Mouse (Mus musculus) CH12.LX (cell line): ENCODE data around the gene Trib3. TPM values are rescaled to one million over a fixed set of nuclear protein-coding genes. Genes with fewer than 3 reads are reported as not detected.

ENCODE experiments used
- DNase-seq: peaks from one replicate; pipeline ENCODE4 v3.0.0-alpha.2; 2013; ENCODE audit errors: extremely low read depth
- H3K27ac ChIP-seq: 2 replicates; pipeline ENCODE4 v1.5.1; 2012; ENCODE audit warnings: low read depth, mild to moderate bottlenecking, control low read depth, moderate library complexity; ENCODE audit not compliant: insufficient read depth
- H3K27me3 ChIP-seq: replicated peaks from 2 replicates; pipeline ENCODE3; 2012; ENCODE audit warnings: inconsistent platforms
- H3K36me3 ChIP-seq, 2 experiments: replicated peaks in 1 of 2; 2 replicates each; pipeline versions ENCODE3 to v1.6.1; 2012; ENCODE audit warnings: inconsistent platforms in 1 of 2, low read length in 1 of 2, mild to moderate bottlenecking in 1 of 2, mixed read lengths in 1 of 2, moderate library complexity in 1 of 2; ENCODE audit not compliant: control insufficient read depth in 1 of 2, insufficient read depth in 1 of 2
- H3K4me1 ChIP-seq, 2 experiments: 2 replicates each; pipeline ENCODE4 v1.6.1; 2012; ENCODE audit warnings: inconsistent platforms in 1 of 2, moderate library complexity in 1 of 2; ENCODE audit not compliant: insufficient read depth in 2 of 2, control insufficient read depth in 1 of 2
- H3K4me2 ChIP-seq: 2 replicates; pipeline ENCODE4 v1.6.1; 2012; ENCODE audit warnings: low read depth, mild to moderate bottlenecking, control low read depth; ENCODE audit not compliant: poor library complexity, insufficient read depth, severe bottlenecking
- H3K4me3 ChIP-seq, 3 experiments: fragments of 150-350 bp in 1 of 3; sonication (generic) in 1 of 3; replicated peaks in 1 of 3; 2 replicates each; pipeline versions ENCODE3 to v1.5.1; 2011 to 2012; ENCODE audit warnings: low read depth in 2 of 3, low read length in 2 of 3, mild to moderate bottlenecking in 2 of 3, moderate library complexity in 2 of 3, control low read depth in 1 of 3, improper control_type of control experiment in 1 of 3, inconsistent platforms in 1 of 3, mixed read lengths in 1 of 3; ENCODE audit not compliant: poor library complexity in 1 of 3
- H3K79me2 ChIP-seq: replicated peaks from 2 replicates; pipeline ENCODE4 v1.6.1; 2012; ENCODE audit warnings: mild to moderate bottlenecking, moderate library complexity; ENCODE audit not compliant: control insufficient read depth, poor library complexity, insufficient read depth, severe bottlenecking; ENCODE audit errors: extremely low read depth
- H3K9ac ChIP-seq: 2 replicates; pipeline ENCODE4 v1.6.1; 2012; ENCODE audit warnings: low read depth, mild to moderate bottlenecking, control low read depth, moderate library complexity; ENCODE audit not compliant: insufficient read depth
- H3K9me3 ChIP-seq: replicated peaks from 2 replicates; pipeline ENCODE3; 2012; ENCODE audit warnings: low read length, inconsistent platforms, mixed read lengths
- CHD1 ChIP-seq: IDR thresholded peaks from 2 replicates; pipeline ENCODE4 v1.6.1; 2012; ENCODE audit warnings: low read depth, low read length, improper control_type of control experiment, inconsistent platforms
- ELF1 ChIP-seq: IDR thresholded peaks from 2 replicates; pipeline ENCODE4 v1.6.1; 2014; ENCODE audit warnings: low read depth, mild to moderate bottlenecking, inconsistent platforms, low read length, improper control_type of control experiment
- GABPA ChIP-seq: IDR thresholded peaks from 2 replicates; pipeline ENCODE4 v1.6.1; 2012; ENCODE audit warnings: low read depth, low read length, improper control_type of control experiment, inconsistent platforms; ENCODE audit not compliant: insufficient replicate concordance
- HCFC1 ChIP-seq: IDR thresholded peaks from 2 replicates; pipeline ENCODE4 v1.6.1; 2012; ENCODE audit warnings: low read depth, mild to moderate bottlenecking, inconsistent platforms, low read length, improper control_type of control experiment
- IRF4 ChIP-seq: IDR thresholded peaks from 2 replicates; pipeline ENCODE4 v1.6.1; 2014; ENCODE audit warnings: low read depth, mild to moderate bottlenecking, inconsistent platforms, low read length, improper control_type of control experiment
- JUN ChIP-seq: IDR thresholded peaks from 2 replicates; pipeline ENCODE4 v1.6.1; 2011; ENCODE audit warnings: low read depth, mild to moderate bottlenecking, low read length, improper control_type of control experiment, moderate library complexity; ENCODE audit not compliant: insufficient read depth
- JUND ChIP-seq: conservative IDR thresholded peaks from 2 replicates; pipeline ENCODE4 v1.6.1; 2011; ENCODE audit warnings: low read depth, low read length, improper control_type of control experiment
- KAT2A ChIP-seq: IDR thresholded peaks from 2 replicates; pipeline ENCODE4 v1.6.1; 2012; ENCODE audit warnings: low read length, improper control_type of control experiment, inconsistent platforms; ENCODE audit not compliant: insufficient replicate concordance
- MAFK ChIP-seq: IDR thresholded peaks from 2 replicates; pipeline ENCODE4 v1.6.1; 2011; ENCODE audit warnings: low read length, improper control_type of control experiment; ENCODE audit not compliant: insufficient replicate concordance
- MAZ ChIP-seq: IDR thresholded peaks from 2 replicates; pipeline ENCODE4 v1.6.1; 2012; ENCODE audit warnings: low read depth, mild to moderate bottlenecking, inconsistent platforms, low read length, improper control_type of control experiment, moderate library complexity
- MXI1 ChIP-seq: IDR thresholded peaks from 2 replicates; pipeline ENCODE4 v1.6.1; 2011; ENCODE audit warnings: mild to moderate bottlenecking, low read depth, low read length, improper control_type of control experiment
- NELFE ChIP-seq: IDR thresholded peaks from 2 replicates; pipeline ENCODE4 v1.6.1; 2011; ENCODE audit warnings: low read depth, low read length, improper control_type of control experiment
- PAX5 ChIP-seq: IDR thresholded peaks from 2 replicates; pipeline ENCODE4 v1.6.1; 2012; ENCODE audit warnings: low read length, inconsistent platforms, mixed read lengths
- POLR2A ChIP-seq: IDR thresholded peaks from 2 replicates; pipeline ENCODE4 v1.6.1; 2011; ENCODE audit warnings: low read depth, mild to moderate bottlenecking, improper control_type of control experiment, low read length
- POLR2AphosphoS2 ChIP-seq: IDR thresholded peaks from 2 replicates; pipeline ENCODE4 v1.6.1; 2011; ENCODE audit warnings: low read depth, low read length, improper control_type of control experiment
- SMC3 ChIP-seq: IDR thresholded peaks from 2 replicates; pipeline ENCODE4 v1.6.1; 2011; ENCODE audit warnings: low read depth, low read length, improper control_type of control experiment
- TBP ChIP-seq: conservative IDR thresholded peaks from 2 replicates; pipeline ENCODE4 v1.6.1; 2011; ENCODE audit warnings: low read depth, low read length, improper control_type of control experiment
- UBTF ChIP-seq: IDR thresholded peaks from 2 replicates; pipeline ENCODE4 v1.6.1; 2012; ENCODE audit warnings: low read depth, mild to moderate bottlenecking, inconsistent platforms, low read length, improper control_type of control experiment, moderate library complexity
- ZC3H11A ChIP-seq: IDR thresholded peaks from 2 replicates; pipeline ENCODE4 v1.6.1; 2012; ENCODE audit warnings: low read depth, mild to moderate bottlenecking, inconsistent platforms, low read length, improper control_type of control experiment
- ZMIZ1 ChIP-seq: IDR thresholded peaks from 2 replicates; pipeline ENCODE4 v1.6.1; 2012; ENCODE audit warnings: low read depth, mild to moderate bottlenecking, inconsistent platforms, low read length, improper control_type of control experiment
- ZNF384 ChIP-seq: IDR thresholded peaks from 2 replicates; pipeline ENCODE4 v1.6.1; 2012; ENCODE audit warnings: low read depth, low read length, improper control_type of control experiment, inconsistent platforms
- dilution Hi-C: fragments of 300-500 bp; cut with MboI; formaldehyde crosslinking; loops from 2 replicates; pipeline ENCODE4 v1.14.3; 2020; ENCODE audit warnings: low sequenced_read_pairs; ENCODE audit not compliant: extremely low pct_unique_long_range_greater_than_20kb, extremely low pct_ligation_motif_present
- in situ Hi-C: fragments of 300-500 bp; cut with MboI; formaldehyde crosslinking; loops from 3 replicates; pipeline ENCODE4 v1.14.3; 2019; ENCODE audit warnings: low sequenced_read_pairs, low pct_ligation_motif_present, low pct_unique_long_range_greater_than_20kb, mixed read lengths
- polyA plus RNA-seq: library from polyadenylated mRNA; unstranded; fragments of >175 nt; gene quantifications from 2 replicates; pipeline ENCODE4 v1.2.1, GENCODE M21; 2012; ENCODE audit warnings: low read depth; ENCODE audit not compliant: insufficient read length
- total RNA-seq, 2 experiments: library from RNA; depleted of rRNA; stranded (reverse); fragments of 300-350 nt in 1 of 2; fragments of >200 nt in 1 of 2; gene quantifications; 2 replicates each; pipeline ENCODE4 v1.2.3; 2012 to 2014

Trib3 gene
- total and polyA plus RNA-seq, 3 experiments: 25.1 to 56.9 (median 30.0) TPM

DNA sequence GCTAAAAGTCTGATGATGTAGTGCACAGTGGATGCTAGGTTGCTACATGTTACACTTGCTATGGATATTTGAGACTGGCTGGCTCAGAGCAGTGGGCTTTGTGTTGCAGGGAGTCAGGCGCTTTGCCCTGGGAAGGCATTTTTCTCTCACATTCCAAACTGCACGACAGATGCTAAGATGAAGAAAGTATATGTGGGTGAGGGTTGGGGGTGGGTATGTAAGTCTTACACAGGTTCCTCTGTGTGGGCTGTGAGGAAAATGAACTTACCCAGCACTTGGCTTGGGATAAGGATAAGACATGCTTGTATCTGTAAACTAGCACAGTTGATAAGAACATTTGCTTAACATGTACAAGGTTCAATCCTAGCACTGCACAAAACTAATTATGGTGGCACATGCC lies 41.0 kb downstream of the Trib3 start:
- no peaks in the 10 kb centered on the region for H3K27me3 ChIP-seq
- in situ Hi-C loops: no loop called here
- no peak overlapping the region for H3K27ac ChIP-seq
- H3K9ac ChIP-seq: no peak overlapping the region
- DNase-seq: no peak
- dilution Hi-C loops: no loop called here
- no peak for TF ChIP-seq SMC3
- no peak for TF ChIP-seq POLR2A
- TF ChIP-seq HCFC1: no peak
- no peak for TF ChIP-seq TBP
- TF ChIP-seq IRF4: no peak
- TF ChIP-seq MAFK: no peak
- no peak for TF ChIP-seq NELFE
- peaks cover 42 to 71% of the 10 kb centered on the region in 2 experiments for H3K36me3 ChIP-seq
- no peak overlapping the region for H3K4me3 ChIP-seq
- H3K4me2 ChIP-seq: no peak overlapping the region
- H3K79me2 ChIP-seq: no peaks in the 10 kb centered on the region; the same call in 1 of the 2 replicates
- H3K9me3 ChIP-seq: no peaks in the 10 kb centered on the region
- H3K4me1 ChIP-seq: peaks cover 0 to 4% of the 10 kb centered on the region in 2 experiments; a peak in 2 of 4 replicates

- Histone ChIP-seq H3K27ac (no peak overlapping the region), H3K36me3 (peaks cover 3 to 25% of the 10 kb centered on the region in 2 experiments), H3K4me1 (peaks cover 0 to 33% of the 10 kb centered on the region in 2 experiments; a peak in 2 of 4 replicates), H3K9me3 (no peaks in the 10 kb centered on the region), H3K79me2 (peaks cover 19% of the 10 kb centered on the region), H3K27me3 (no peaks in the 10 kb centered on the region), H3K4me2 (peak overlapping the region; percentile 85), H3K4me3 (peak overlapping the region; percentile 87 to 94 (median 93)), H3K9ac (peak overlapping the region; percentile 95)
- dilution Hi-C loops: no loop called here
- in situ Hi-C loops: loop anchor here (5.0 kb wide), 1 partner anchor 33 kb away; no protein-coding TSS in a partner anchor
- TF ChIP-seq JUND: no peak
- no peak for TF ChIP-seq JUN
- TF ChIP-seq NELFE: no peak
- TF ChIP-seq ELF1: no peak
- TF ChIP-seq UBTF: no peak
- no peak for TF ChIP-seq ZC3H11A
- no peak for TF ChIP-seq TBP
- peak; percentile 18 for DNase-seq
Observed at GRCm38 (mm10) chr2:152294541-152294940, 49.3 kb downstream of the Trib3 start.

GRCm38 (mm10) chr2:152293727-152294475 lies 49.9 kb downstream of the Trib3 start, which contains the start of gene Tbc1d20:
Gene Tbc1d20, plus strand, starts transcription at chr2:152293828.
- H3K27me3 ChIP-seq: no peaks in the 10 kb centered on the region
- no peaks in the 10 kb centered on the region for H3K9me3 ChIP-seq
- H3K4me3 ChIP-seq: peak within 1 kb of the TSS; percentile 87 to 94 (median 93)
- H3K27ac ChIP-seq: no peak within 1 kb of the TSS
- dilution Hi-C loops: no loop called here
- H3K9ac ChIP-seq: peak within 1 kb of the TSS; percentile 95
- peak within 1 kb of the TSS; percentile 85 for H3K4me2 ChIP-seq
- peak; percentile 87 for DNase-seq
- peaks cover 19% of the 10 kb centered on the region for H3K79me2 ChIP-seq
- H3K4me1 ChIP-seq: peaks cover 0 to 33% of the 10 kb centered on the region in 2 experiments; a peak in 2 of 4 replicates
- H3K36me3 ChIP-seq: peaks cover 3 to 25% of the 10 kb centered on the region in 2 experiments
- in situ Hi-C loops: loop anchor here (5.0 kb wide), 1 partner anchor 33 kb away; no protein-coding TSS in a partner anchor
- TF ChIP-seq JUND (no peak), ZMIZ1 (peak; percentile 91), IRF4 (no peak), PAX5 (no peak), CHD1 (no peak), NELFE (peak; percentile 97), POLR2A (peak; percentile 97), TBP (0 out of 2 replicates have a peak, but pooled peaks have one; percentile 11), POLR2AphosphoS2 (peak; percentile 53; the same call in 1 of the 2 replicates), ZNF384 (no peak), UBTF (peak; percentile 92; the same call in 1 of the 2 replicates), KAT2A (no peak), HCFC1 (no peak; the same call in 1 of the 2 replicates), MAFK (no peak), GABPA (no peak), MAZ (0 out of 2 replicates have a peak, but pooled peaks have one; percentile 22), ELF1 (peak; percentile 52), MXI1 (peak; percentile 7; the same call in 1 of the 2 replicates), SMC3 (no peak)
